Mouse (Mus musculus): ENCODE measurements around the gene Sash1. TPM values are rescaled to one million over a fixed set of nuclear protein-coding genes. Genes with fewer than 3 reads are reported as not detected.

Sash1 gene
- polyA plus RNA-seq (2014; fragmentation: Illumina TruSeq; extraction: RNeasy Lipid Tissue Mini Kit (QIAGEN cat#74804); ENCODE audit: low read depth, low replicate concordance): 27.4 TPM

GRCm38 (mm10) chr10:8885630-8886527 lies at the start of gene Sash1:
TSS of gene Sash1 (minus strand) at chr10:8886070.

